Mouse (Mus musculus): ENCODE measurements around the gene Setd2.

Gene Setd2

GRCm38 (mm10) chr9:110532538-110533291 is at the start of gene Setd2:
Gene Setd2, plus strand, starts transcription at chr9:110532597.
- DNase-seq (ENCODE audit: low spot score): peak; percentile 81

DNA sequence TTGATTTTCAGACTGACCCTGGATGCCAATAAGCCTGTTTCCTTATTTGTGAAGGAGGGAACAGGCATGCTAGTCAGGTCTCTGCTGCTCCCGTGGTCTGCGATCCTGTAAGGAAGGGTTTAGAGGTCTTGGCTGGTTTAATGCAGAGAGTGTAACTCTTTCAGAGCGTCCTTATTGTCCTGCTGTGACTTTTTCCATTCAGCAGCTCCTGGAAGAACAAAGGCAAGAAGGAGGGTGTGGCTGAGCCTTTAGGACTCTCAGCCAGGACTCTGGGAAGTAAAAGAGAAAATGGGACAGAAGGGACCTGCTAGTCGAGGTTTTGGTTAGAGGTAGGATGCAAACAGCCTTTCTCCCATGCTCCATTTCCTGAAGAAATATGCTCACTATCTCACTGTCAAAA is 43.6 kb upstream of the Setd2 start:
- DNase-seq (ENCODE audit: low spot score): no peak

GRCm38 (mm10) chr9:110490913-110491312 is 41.5 kb upstream of the Setd2 start:
- DNase-seq (ENCODE audit: low spot score): peak; percentile 41

DNA sequence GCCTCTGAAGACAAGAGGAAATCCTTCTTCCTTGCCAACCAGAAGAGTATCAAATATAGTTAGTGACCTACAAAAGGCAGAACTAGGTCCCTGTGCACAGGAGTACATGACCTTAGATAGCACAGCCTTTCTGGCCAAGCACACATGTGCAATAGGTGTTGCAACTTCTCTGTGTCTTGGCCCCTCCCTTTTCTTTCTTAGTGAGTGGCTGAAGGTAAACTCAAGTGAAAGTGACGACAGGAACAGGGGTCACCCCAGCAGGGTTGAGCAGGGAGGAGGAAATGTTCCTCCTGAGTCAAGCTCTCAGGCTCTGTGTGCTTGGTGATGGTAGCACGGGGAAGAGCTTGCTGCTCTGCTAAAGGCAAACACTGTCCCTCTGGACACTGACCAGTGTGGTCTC is 6.7 kb upstream of the Setd2 start:
- no peak for DNase-seq (ENCODE audit: low spot score)

GRCm38 (mm10) chr9:110529002-110529737 is 3.2 kb upstream of the Setd2 start:
- peak; percentile 63 for DNase-seq (ENCODE audit: low spot score)

GRCm38 (mm10) chr9:110530650-110531049 is 1.7 kb upstream of the Setd2 start:
- no peak for DNase-seq (ENCODE audit: low spot score)

DNA sequence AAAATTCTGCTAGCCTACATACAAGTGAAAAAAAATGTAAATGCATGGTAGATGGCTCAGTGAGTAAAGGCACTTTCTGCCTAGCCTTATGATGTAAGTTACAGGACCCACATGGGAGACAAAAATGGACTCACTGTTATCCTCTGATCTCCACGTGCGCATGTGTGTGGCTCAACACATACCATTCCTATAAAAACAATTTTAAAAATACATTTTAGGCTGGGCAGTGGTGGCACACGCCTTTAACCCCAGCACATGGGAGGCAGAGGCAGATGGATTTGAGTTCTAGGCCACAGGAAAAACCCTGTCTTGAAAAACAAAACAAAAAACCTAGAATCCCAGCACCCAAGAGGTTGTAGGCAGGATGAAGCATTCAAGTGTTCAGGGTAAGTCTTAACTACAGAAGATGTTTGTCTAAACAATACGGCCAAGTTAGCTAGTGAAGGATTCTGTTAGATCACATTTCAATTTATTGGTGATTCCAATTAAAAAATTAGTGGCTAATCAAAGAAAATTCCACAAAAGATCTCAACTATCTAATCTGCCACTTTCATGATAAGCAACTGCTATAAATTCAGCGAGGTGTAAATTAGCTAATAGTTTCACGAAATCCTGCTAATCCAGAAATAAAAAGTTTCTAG is 1.1 kb upstream of the Setd2 start:
- DNase-seq (ENCODE audit: low spot score): no peak

GRCm38 (mm10) chr9:110531914-110532489 is 395 bp upstream of the Setd2 start:
- DNase-seq (ENCODE audit: low spot score): peak; percentile 97

- DNase-seq (ENCODE audit: low spot score): no peak
Measured at GRCm38 (mm10) chr9:110533645-110534044, 1.2 kb downstream of the Setd2 start.

DNA sequence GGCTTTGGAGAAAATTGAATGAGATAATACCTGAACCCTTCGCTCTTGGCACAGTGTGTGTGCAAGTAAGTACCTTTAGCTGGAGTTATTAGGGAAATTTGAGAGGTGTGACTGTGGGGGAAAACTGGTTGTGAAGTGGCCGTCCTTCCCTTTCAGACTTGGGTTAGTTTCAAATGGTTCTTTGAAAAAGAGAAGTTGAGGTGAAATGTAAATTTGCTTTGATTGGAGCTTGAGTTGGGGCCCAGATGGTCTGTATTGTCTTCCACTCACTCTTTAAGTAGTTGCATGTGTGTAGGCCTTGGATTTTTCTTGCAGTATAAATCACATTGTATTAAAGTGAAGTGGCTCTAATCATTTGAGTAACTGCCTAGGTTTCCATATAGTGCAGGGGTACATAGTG is 2.7 kb downstream of the Setd2 start:
- DNase-seq (ENCODE audit: low spot score): no peak

DNA sequence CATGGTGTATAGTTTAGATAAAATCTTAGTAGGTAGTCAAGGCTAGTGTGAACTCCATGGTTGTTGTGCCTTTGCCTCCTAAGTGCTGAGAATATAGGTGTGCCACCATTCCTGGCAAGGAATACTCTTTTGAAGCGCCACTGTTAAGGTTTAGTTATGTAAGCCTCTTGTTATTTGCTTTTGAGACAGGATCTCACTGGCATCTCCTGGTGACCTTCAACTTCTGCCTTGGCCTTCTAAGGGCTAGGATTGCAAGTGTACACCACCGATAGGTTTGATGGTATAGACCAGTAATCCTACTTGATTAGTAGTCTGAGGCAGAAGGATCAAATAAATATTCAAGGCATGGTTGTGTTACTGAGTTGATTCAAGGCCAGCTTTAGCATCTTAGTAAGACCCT is 4.2 kb downstream of the Setd2 start:
- no peak for DNase-seq (ENCODE audit: low spot score)

DNA sequence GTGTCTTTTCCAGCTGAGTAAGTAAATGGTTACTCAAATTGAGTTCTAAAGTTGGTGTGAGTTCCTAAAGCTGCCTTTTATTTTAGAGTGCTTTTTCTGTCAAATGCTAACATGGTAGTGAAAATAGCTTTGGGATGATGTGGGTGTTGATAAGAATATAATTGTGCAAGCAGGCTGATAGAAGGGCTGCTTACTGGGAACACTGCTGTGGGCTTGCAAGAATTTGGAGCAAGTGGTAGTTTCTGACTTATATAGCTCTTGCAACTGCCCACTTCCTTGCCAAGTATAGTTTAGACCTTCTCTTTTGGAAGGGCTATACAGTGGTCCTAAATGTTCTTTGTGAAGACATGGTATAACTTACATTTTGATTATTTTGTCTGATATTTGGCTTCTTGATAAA is 6.1 kb downstream of the Setd2 start:
- DNase-seq (ENCODE audit: low spot score): no peak

GRCm38 (mm10) chr9:110541988-110542387 is 9.6 kb downstream of the Setd2 start:
- no peak for DNase-seq (ENCODE audit: low spot score)

GRCm38 (mm10) chr9:110548261-110548660 is 15.9 kb downstream of the Setd2 start:
- no peak for DNase-seq (ENCODE audit: low spot score)

DNA sequence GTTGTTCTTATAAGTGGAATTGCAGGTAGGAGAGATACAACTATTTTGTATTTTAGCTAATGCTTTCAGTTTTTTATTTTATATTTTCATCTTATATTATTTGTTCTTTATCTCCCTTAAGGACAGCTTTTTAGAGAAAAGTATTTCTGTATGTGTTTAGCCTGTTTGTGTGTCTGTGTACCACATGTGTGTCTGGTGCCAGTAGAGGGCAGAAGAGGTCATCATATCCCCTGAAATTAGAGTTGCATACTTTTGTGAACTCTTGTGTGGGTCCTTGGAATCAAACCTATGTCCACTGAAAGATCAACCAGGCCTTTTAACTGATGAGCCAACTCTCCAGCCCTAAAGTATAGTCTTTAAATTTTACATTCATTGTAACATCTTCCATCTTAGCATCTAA is 35.9 kb downstream of the Setd2 start:
- DNase-seq (ENCODE audit: low spot score): no peak

DNA sequence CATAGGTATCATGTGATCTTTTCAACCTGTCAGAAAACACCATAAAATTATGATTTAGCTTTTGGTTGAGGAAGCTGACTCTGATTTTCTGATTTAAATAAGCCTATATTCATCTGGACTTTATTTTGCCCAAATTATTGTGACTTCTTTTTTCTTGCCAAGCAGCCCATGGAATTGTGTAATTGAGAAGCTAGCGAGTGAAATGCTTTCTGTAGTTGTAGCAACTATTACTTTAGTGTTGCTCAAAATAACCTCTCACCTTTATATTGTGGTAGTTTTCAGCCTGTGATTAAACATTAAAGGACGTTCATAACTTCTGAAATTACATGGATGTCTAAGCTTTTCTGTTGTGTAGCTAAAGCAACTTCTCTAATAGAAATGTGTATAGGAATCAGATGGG is 49.8 kb downstream of the Setd2 start:
- DNase-seq (ENCODE audit: low spot score): no peak

- no peak for DNase-seq (ENCODE audit: low spot score)
Measured at GRCm38 (mm10) chr9:110583521-110583920, 51.1 kb downstream of the Setd2 start.

DNA sequence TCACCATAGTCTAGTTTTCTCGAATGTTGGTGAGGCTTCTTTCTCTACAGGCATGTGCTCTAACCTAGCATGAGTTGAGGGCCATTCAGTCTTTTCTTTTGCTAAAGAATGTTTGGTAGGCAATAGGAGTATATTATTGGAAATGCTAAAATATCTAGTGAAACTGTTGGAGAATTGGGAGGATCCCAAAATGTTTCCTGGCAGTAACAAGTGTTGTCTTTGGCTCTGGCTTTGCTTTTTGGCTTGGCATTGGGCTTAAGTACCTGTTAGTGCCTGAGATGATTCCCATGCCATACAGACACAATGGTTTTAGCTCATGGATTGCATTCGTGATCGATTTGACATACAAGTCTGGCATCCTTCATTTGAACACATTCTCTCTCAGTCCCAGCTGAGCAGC is 79.1 kb downstream of the Setd2 start:
- DNase-seq (ENCODE audit: low spot score): no peak

DNA sequence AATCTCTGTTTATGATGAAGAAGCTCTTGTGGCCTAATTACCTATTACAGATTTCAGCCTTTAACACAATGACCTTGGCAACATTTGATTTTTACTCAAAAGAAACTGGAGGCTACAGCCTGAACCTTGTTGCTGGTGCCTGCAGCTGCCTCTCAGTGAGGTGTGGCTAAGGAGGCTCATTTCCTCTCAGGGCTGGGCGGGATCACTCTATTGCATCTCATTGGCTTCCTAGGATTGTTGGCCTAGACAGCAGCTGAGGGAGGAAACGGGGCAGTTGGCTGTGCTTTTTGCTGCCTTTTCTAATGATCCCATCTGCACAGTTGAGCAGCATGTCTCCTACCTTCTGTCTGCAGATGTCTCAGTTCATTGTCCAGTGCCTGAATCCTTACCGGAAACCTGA is 84.7 kb downstream of the Setd2 start:
- no peak for DNase-seq (ENCODE audit: low spot score)

DNA sequence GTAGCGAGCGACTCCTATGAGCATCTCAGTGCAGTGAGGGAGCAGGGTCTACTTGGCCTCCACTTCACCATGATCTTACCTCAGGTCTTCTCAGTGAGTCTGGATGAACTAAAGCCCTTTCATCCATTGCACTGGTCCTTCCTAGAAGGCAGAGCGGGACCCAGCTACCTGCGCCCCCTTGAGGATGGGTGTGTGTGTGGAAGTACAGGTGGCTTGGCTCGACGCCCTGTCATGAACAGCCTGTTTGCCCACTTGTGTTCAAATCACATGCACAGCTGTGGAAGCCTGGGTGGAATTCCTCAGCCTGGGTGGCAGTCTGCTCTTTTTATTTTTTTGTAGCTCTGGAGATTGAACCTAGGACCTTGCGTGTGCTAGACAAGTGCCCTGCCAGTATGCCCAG is 87.8 kb downstream of the Setd2 start:
- DNase-seq (ENCODE audit: low spot score): no peak

DNA sequence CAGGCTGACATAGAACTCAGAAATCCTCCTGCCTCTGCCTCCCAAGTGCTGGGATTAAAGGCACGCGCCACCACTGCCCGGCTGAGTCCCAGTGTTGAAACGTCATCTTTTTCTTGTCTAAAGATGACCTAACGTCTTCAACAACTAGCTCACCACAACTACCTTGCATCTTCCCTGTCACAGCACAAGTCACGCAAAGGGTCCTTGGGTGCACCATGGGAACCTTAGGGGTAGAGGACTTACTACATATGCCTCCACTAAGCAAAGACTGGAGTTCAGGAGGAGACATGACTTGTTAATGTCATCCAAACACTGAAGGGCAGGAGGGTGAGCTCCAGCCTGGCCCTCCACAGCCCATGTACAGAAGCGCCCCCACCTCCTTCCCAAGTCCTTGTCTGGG is 88.3 kb downstream of the Setd2 start:
- no peak for DNase-seq (ENCODE audit: low spot score)

- no peak for DNase-seq (ENCODE audit: low spot score)
Measured at GRCm38 (mm10) chr9:110622621-110623219, 90.3 kb downstream of the Setd2 start.

All from testis, postnatal 14 days (tissue).